ENCODE assay signal across 8 mouse cellular contexts in the genomic region with DNA sequence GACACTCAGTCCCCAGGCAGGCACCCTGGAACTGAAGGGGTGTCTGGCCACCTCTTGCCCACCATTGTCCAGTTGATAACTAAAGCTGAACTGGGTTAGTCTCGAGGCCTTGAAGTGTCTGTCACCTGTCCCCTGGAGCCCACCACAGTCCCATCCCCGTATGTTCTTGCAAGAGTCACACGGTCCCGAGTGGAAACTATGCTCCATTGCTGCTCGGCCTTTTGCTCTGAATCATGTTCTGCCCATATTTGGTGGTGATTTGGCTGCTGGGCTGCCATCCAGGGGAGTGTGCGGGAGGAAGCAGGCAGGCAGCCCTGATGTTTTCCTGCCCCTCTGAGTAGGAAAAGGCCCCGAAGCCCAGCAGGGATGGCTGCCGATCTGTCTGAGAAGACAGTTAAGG. TPM values are rescaled to one million over a fixed set of nuclear protein-coding genes. Genes with fewer than 3 reads are reported as not detected.
A peak's percentile ranks its signal among the peaks of the same experiment; 100 is the strongest.
DNase-seq lines count a peak whose midpoint lies in the region; ATAC-seq lines count a peak whose summit lies in the region.

No protein-coding gene starts in this region.

- peak overlapping the region; percentile 50 for H3K9ac ChIP-seq in heart, embryonic 11.5 days (ENCODE audit: low read depth, low read length)
- H3K9ac ChIP-seq in kidney, embryonic 16.5 days (replicated peaks; ENCODE audit: low read length): no peak overlapping the region
- peak overlapping the region; percentile 40; the same call in 1 of the 2 replicates for H3K9ac ChIP-seq in lung, embryonic 16.5 days (ENCODE audit: low read length)

- DNase-seq in right cerebral cortex, adult 18-20 months: peak; percentile 80
- no peak for DNase-seq in right cerebral cortex, postnatal 10 days (ENCODE audit: low spot score in 2 of 2)
- peak; percentile 54 for DNase-seq in cerebellum, adult 9-11 months
- peak; percentile 63 for DNase-seq in telencephalon, adult 2 months (ENCODE audit: low read depth, low spot score)
- DNase-seq in frontal cortex, postnatal 14 days (ENCODE audit: low spot score in 2 of 2): no peak

- peak overlapping the region; percentile 99 for H3K27ac ChIP-seq in heart, embryonic 11.5 days (ENCODE audit: low read depth, low read length)
- H3K27ac ChIP-seq in kidney, embryonic 16.5 days (ENCODE audit: low read length): peak overlapping the region; percentile 73
- peak overlapping the region; percentile 92 for H3K27ac ChIP-seq in lung, embryonic 16.5 days (ENCODE audit: low read length)

- H3K4me3 ChIP-seq in heart, embryonic 11.5 days (ENCODE audit: low read depth, low read length): no peak overlapping the region
- H3K4me3 ChIP-seq in kidney, embryonic 16.5 days (ENCODE audit: low read length): no peak overlapping the region
- H3K4me3 ChIP-seq in lung, embryonic 16.5 days (ENCODE audit: low read length): no peak overlapping the region

- H3K36me3 ChIP-seq in heart, embryonic 11.5 days (ENCODE audit: control insufficient read depth, insufficient read depth, low read length): peaks cover 4% of the 10 kb centered on the region; the same call in 1 of the 2 replicates
- no peaks in the 10 kb centered on the region for H3K36me3 ChIP-seq in kidney, embryonic 16.5 days (ENCODE audit: insufficient read depth, low read length)
- no peaks in the 10 kb centered on the region for H3K36me3 ChIP-seq in lung, embryonic 16.5 days (ENCODE audit: control insufficient read depth, insufficient read depth, low read length)

- H3K9me3 ChIP-seq in heart, embryonic 11.5 days (replicated peaks; ENCODE audit: control insufficient read depth, low read length): no peaks in the 10 kb centered on the region
- H3K9me3 ChIP-seq in kidney, embryonic 16.5 days (ENCODE audit: low read length): no peaks in the 10 kb centered on the region
- no peaks in the 10 kb centered on the region for H3K9me3 ChIP-seq in lung, embryonic 16.5 days (ENCODE audit: control insufficient read depth, low read length)

- peaks cover 88% of the 10 kb centered on the region for H3K4me1 ChIP-seq in heart, embryonic 11.5 days (ENCODE audit: control insufficient read depth, insufficient read depth, low read length)
- peaks cover 51% of the 10 kb centered on the region for H3K4me1 ChIP-seq in kidney, embryonic 16.5 days (ENCODE audit: insufficient read depth, low read length)
- H3K4me1 ChIP-seq in lung, embryonic 16.5 days (replicated peaks; ENCODE audit: control insufficient read depth, insufficient read depth, low read length): peaks cover 85% of the 10 kb centered on the region

- no peaks in the 10 kb centered on the region for H3K27me3 ChIP-seq in heart, embryonic 11.5 days (ENCODE audit: control insufficient read depth, insufficient read depth, low read length)
- no peaks in the 10 kb centered on the region for H3K27me3 ChIP-seq in kidney, embryonic 16.5 days (ENCODE audit: insufficient read depth, low read length)
- H3K27me3 ChIP-seq in lung, embryonic 16.5 days (ENCODE audit: control insufficient read depth, insufficient read depth, low read depth, low read length): no peaks in the 10 kb centered on the region

- ATAC-seq in heart, embryonic 11.5 days (replicated peaks; ENCODE audit: insufficient number of reproducible peaks, low FRiP score, low TSS enrichment): no peak
- ATAC-seq in kidney, embryonic 16.5 days (ENCODE audit: low FRiP score, low TSS enrichment): 0 out of 2 replicates have a peak, but pooled peaks have one; percentile 32
- no peak for ATAC-seq in lung, embryonic 16.5 days (ENCODE audit: low read depth)

- 0 out of 2 replicates have a peak overlapping the region, but pooled peaks have one; percentile 2 for H3K4me2 ChIP-seq in heart, embryonic 11.5 days
- H3K4me2 ChIP-seq in kidney, embryonic 16.5 days (replicated peaks; ENCODE audit: low read depth, low read length): no peak overlapping the region
- no peak overlapping the region for H3K4me2 ChIP-seq in lung, embryonic 16.5 days (ENCODE audit: low read depth, low read length)

- WGBS in heart, embryonic 11.5 days (ENCODE audit: insufficient replicate concordance): 27% methylated on average over 8 of the region's 8 CpGs
- 46% methylated on average over 8 of the region's 8 CpGs for WGBS in kidney, embryonic 16.5 days
- WGBS in lung, embryonic 16.5 days: 29% methylated on average over 8 of the region's 8 CpGs

RNA-seq across cellular contexts. Expression of a gene that starts 9.7 kb away (rescaled TPM):
- polyA plus RNA-seq in heart, embryonic 11.5 days (2014; fragmentation: Nextera tagmentation; extraction: Ambion mirVana): 9.6 and 13.1 TPM in 2 replicates
- polyA plus RNA-seq in kidney, embryonic 16.5 days (2015; fragmentation: Nextera tagmentation; extraction: Ambion mirVana): 18.6 and 23.0 TPM in 2 replicates
- polyA plus RNA-seq in lung, embryonic 16.5 days (2015; fragmentation: Nextera tagmentation; extraction: Ambion mirVana): 20.6 and 23.1 TPM in 2 replicates

RNA-seq across cellular contexts. Expression of a gene that starts 18.1 kb away (rescaled TPM):
- polyA plus RNA-seq in heart, embryonic 11.5 days (2014; fragmentation: Nextera tagmentation; extraction: Ambion mirVana): 0.11 TPM in 1 of 2 replicates, not detected in the other
- 0.77 TPM in 1 of 2 replicates, not detected in the other for polyA plus RNA-seq in kidney, embryonic 16.5 days (2015; fragmentation: Nextera tagmentation; extraction: Ambion mirVana)
- 0.15 and 0.19 TPM in 2 replicates for polyA plus RNA-seq in lung, embryonic 16.5 days (2015; fragmentation: Nextera tagmentation; extraction: Ambion mirVana)

RNA-seq across cellular contexts. Expression of a gene that starts 22.2 kb away (rescaled TPM):
- 29.6 and 34.3 TPM in 2 replicates for polyA plus RNA-seq in heart, embryonic 11.5 days (2014; fragmentation: Nextera tagmentation; extraction: Ambion mirVana)
- polyA plus RNA-seq in kidney, embryonic 16.5 days (2015; fragmentation: Nextera tagmentation; extraction: Ambion mirVana): 54.3 and 57.9 TPM in 2 replicates
- 39.7 and 45.1 TPM in 2 replicates for polyA plus RNA-seq in lung, embryonic 16.5 days (2015; fragmentation: Nextera tagmentation; extraction: Ambion mirVana)

RNA-seq across cellular contexts. Expression of a gene that starts 27.0 kb away (rescaled TPM):
- 34.5 and 36.0 TPM in 2 replicates for polyA plus RNA-seq in heart, embryonic 11.5 days (2014; fragmentation: Nextera tagmentation; extraction: Ambion mirVana)
- polyA plus RNA-seq in kidney, embryonic 16.5 days (2015; fragmentation: Nextera tagmentation; extraction: Ambion mirVana): 51.9 and 58.9 TPM in 2 replicates
- 41.3 and 60.3 TPM in 2 replicates for polyA plus RNA-seq in lung, embryonic 16.5 days (2015; fragmentation: Nextera tagmentation; extraction: Ambion mirVana)

RNA-seq across cellular contexts. Expression of a gene that starts 35.1 kb away (rescaled TPM):
- polyA plus RNA-seq in heart, embryonic 11.5 days (2014; fragmentation: Nextera tagmentation; extraction: Ambion mirVana): 23.1 and 27.5 TPM in 2 replicates
- 40.0 and 40.1 TPM in 2 replicates for polyA plus RNA-seq in kidney, embryonic 16.5 days (2015; fragmentation: Nextera tagmentation; extraction: Ambion mirVana)
- polyA plus RNA-seq in lung, embryonic 16.5 days (2015; fragmentation: Nextera tagmentation; extraction: Ambion mirVana): 29.3 and 32.3 TPM in 2 replicates

Comparison
In these comparisons a context has a peak if more than half of its experiments do, and no peak if none do; other contexts are left out.
1. DNase-seq: peak in right cerebral cortex, adult 18-20 months (single experiment), cerebellum, adult 9-11 months (single experiment) and telencephalon, adult 2 months (single experiment); none in right cerebral cortex, postnatal 10 days (0 of 2) and frontal cortex, postnatal 14 days (0 of 2).
2. Peak in every context shown above with its lines, with median percentiles within 50 percentile points of each other: H3K27ac ChIP-seq.